Mouse (Mus musculus) kidney, embryonic 14.5 days (tissue): Measurements from ENCODE around the gene Cct7. TPM values are rescaled to one million over a fixed set of nuclear protein-coding genes. Genes with fewer than 3 reads are reported as not detected.

Source experiments
- ATAC-seq: fragments of 200-750 bp; cut with Nextera tagmentation; 2 replicates; pipeline ENCODE4 v1.8.0; 2017; ENCODE audit warnings: moderate number of reproducible peaks, mild to moderate bottlenecking, moderate TSS enrichment, moderate library complexity; ENCODE audit not compliant: low FRiP score, low TSS enrichment
- H3K27ac ChIP-seq: fragments of 300-500 bp; sonication (generic); 2 replicates; pipeline ENCODE4 v1.5.1; 2014; ENCODE audit warnings: low read depth, mild to moderate bottlenecking, low read length, moderate library complexity, mixed read lengths
- H3K27me3 ChIP-seq: fragments of 300-500 bp; sonication (generic); 2 replicates; pipeline ENCODE4 v1.6.1; 2014; ENCODE audit warnings: mild to moderate bottlenecking, low read length; ENCODE audit not compliant: control insufficient read depth, insufficient read depth
- H3K36me3 ChIP-seq: fragments of 300-500 bp; sonication (generic); 2 replicates; pipeline ENCODE4 v1.6.1; 2014; ENCODE audit warnings: low read length, mixed read lengths; ENCODE audit not compliant: control insufficient read depth, insufficient read depth
- H3K4me1 ChIP-seq: fragments of 300-500 bp; sonication (generic); 2 replicates; pipeline ENCODE4 v1.6.1; 2014; ENCODE audit warnings: low read length, mixed read lengths; ENCODE audit not compliant: control insufficient read depth, insufficient read depth
- H3K4me2 ChIP-seq: fragments of 300-500 bp; sonication (generic); replicated peaks from 2 replicates; pipeline ENCODE4 v1.6.1; 2014; ENCODE audit warnings: low read depth, mild to moderate bottlenecking, low read length
- H3K4me3 ChIP-seq: fragments of 300-500 bp; sonication (generic); 2 replicates; pipeline ENCODE4 v1.5.1; 2014; ENCODE audit warnings: mild to moderate bottlenecking, low read length
- H3K9ac ChIP-seq: fragments of 300-500 bp; sonication (generic); 2 replicates; pipeline ENCODE4 v1.6.1; 2014; ENCODE audit warnings: low read depth, mild to moderate bottlenecking, low read length, moderate library complexity
- H3K9me3 ChIP-seq: fragments of 300-500 bp; sonication (generic); 2 replicates; pipeline ENCODE4 v1.6.1; 2016; ENCODE audit warnings: low read length; ENCODE audit not compliant: control insufficient read depth
- WGBS: fragments of 180-500 bp; shearing (Covaris S2); extraction: QIAGEN DNeasy Blood & Tissue Kit; methylation state at CpG from one replicate; pipeline ENCODE4 v1.1.7; 2014; 5-methylcytosine and 5-hydroxymethylcytosine counted together
- polyA plus RNA-seq: library from polyadenylated mRNA; unstranded; fragments of >200 nt; fragmentation: Nextera tagmentation; extraction: Ambion mirVana; gene quantifications from 2 replicates; pipeline ENCODE4 v1.2.1, GENCODE M21; 2014

The Cct7 gene
- polyA plus RNA-seq, 1 experiment from 2014 or later, result 576 TPM

DNA sequence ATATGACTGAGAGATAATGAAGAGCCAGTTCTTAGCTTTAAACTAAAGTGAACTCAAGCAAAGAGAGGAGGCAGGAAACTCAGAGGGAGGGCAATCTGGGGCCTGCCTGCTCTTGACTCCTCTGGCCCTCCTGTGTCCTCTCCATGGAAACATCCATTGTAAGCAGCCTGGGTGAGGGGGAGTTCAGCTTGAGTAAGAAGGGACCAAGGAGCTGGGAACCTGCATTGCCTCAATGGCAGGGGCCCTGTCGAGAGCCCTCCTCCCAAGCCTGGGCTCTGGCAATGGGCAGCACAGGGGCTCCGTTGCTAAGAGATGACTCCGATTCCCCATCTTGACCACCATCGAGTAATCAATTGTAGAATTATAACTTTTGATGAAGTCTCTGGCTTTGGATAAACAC, 37.2 kb downstream of the Cct7 start:
- Histone ChIP-seq H3K9me3 (no peaks in the 10 kb centered on the region), H3K27me3 (peaks cover 26% of the 10 kb centered on the region), H3K4me1 (no peaks in the 10 kb centered on the region; the same call in 1 of the 2 replicates), H3K4me3 (no peak overlapping the region), H3K27ac (no peak overlapping the region), H3K9ac (no peak overlapping the region), H3K36me3 (no peaks in the 10 kb centered on the region), H3K4me2 (no peak overlapping the region)
- ATAC-seq, result peak; percentile 67; the same call in 1 of the 2 replicates
- WGBS, result 72% methylated on average over 4 of the region's 4 CpGs

GRCm38 (mm10) chr6:85489717-85490116, 38.4 kb downstream of the Cct7 start:
- Histone ChIP-seq H3K4me3 (no peak overlapping the region), H3K27ac (no peak overlapping the region), H3K4me1 (no peaks in the 10 kb centered on the region; the same call in 1 of the 2 replicates), H3K36me3 (no peaks in the 10 kb centered on the region), H3K9me3 (no peaks in the 10 kb centered on the region), H3K9ac (no peak overlapping the region), H3K4me2 (no peak overlapping the region), H3K27me3 (peaks cover 14% of the 10 kb centered on the region)
- ATAC-seq, result no peak
- WGBS, result 79% methylated on average over 3 of the region's 3 CpGs

DNA sequence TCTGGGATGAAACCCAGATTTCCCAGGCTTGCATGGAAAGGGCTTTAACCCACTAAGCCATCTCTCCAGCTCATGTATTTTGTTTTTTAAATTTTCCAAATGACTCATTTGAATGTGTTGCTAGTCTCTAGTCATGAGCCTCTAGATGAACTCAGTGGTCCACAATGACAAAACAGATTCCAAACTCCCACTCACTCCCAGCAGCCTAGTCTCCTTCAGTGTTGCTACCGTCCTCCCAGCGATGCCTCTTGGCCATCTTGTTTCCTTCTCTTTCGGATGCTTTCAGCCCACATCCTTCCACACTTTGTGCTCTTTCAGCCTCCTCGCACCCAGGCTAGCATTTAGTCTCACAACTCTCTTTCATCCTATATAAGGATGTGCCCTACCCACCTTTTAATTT, 38.9 kb downstream of the Cct7 start:
- Histone ChIP-seq H3K4me1 (no peaks in the 10 kb centered on the region; the same call in 1 of the 2 replicates), H3K4me3 (no peak overlapping the region), H3K36me3 (no peaks in the 10 kb centered on the region), H3K27me3 (peaks cover 9% of the 10 kb centered on the region), H3K9me3 (no peaks in the 10 kb centered on the region), H3K4me2 (no peak overlapping the region), H3K9ac (no peak overlapping the region), H3K27ac (no peak overlapping the region)
- no peak for ATAC-seq
- 87% methylated on average over 4 of the region's 4 CpGs for WGBS

DNA sequence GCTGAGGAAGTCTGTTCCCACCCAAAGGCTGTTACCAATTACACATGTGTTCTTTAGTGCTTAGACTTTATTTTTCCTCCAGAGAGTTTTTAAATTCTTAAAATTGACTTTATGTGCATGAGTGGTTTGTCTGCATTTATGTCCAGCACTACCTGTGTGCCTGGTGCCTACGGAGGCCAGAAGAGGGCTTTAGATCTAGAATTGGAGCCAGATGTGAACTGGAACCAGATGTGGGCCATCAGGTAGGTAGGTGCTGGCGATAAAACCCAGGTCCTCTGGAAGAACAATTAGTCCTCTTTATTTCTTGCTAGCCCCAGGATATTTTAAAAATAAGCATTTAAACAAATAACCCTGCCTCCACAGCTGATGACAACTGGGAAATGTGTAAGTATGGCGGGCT, 40.3 kb downstream of the Cct7 start:
- no peak overlapping the region for H3K4me3 ChIP-seq
- no peak overlapping the region for H3K4me2 ChIP-seq
- H3K27ac ChIP-seq, result no peak overlapping the region
- no peaks in the 10 kb centered on the region for H3K36me3 ChIP-seq
- WGBS, result 88% methylated on average over 3 of the region's 3 CpGs
- H3K27me3 ChIP-seq, result no peaks in the 10 kb centered on the region
- H3K9ac ChIP-seq, result no peak overlapping the region
- ATAC-seq, result no peak
- H3K9me3 ChIP-seq, result no peaks in the 10 kb centered on the region
- no peaks in the 10 kb centered on the region; the same call in 1 of the 2 replicates for H3K4me1 ChIP-seq

- Histone ChIP-seq H3K4me1 (0 out of 2 replicates have a peak, but pooled peaks cover under 1% of the 10 kb centered on the region), H3K27ac (no peak overlapping the region), H3K9me3 (no peaks in the 10 kb centered on the region), H3K4me2 (no peak overlapping the region), H3K36me3 (no peaks in the 10 kb centered on the region), H3K4me3 (no peak overlapping the region), H3K27me3 (peaks cover 6% of the 10 kb centered on the region), H3K9ac (no peak overlapping the region)
- ATAC-seq, result no peak
These were observed 45.7 kb downstream of the Cct7 start for GRCm38 (mm10) chr6:85496976-85497375.

- Histone ChIP-seq H3K36me3 (no peaks in the 10 kb centered on the region), H3K4me2 (no peak overlapping the region), H3K9ac (no peak overlapping the region), H3K9me3 (no peaks in the 10 kb centered on the region), H3K4me1 (peaks cover 6% of the 10 kb centered on the region; the same call in 1 of the 2 replicates), H3K27me3 (peaks cover 16% of the 10 kb centered on the region), H3K27ac (no peak overlapping the region), H3K4me3 (no peak overlapping the region)
- no peak for ATAC-seq
- 56% methylated on average over 9 of the region's 9 CpGs for WGBS
These were observed 46.8 kb downstream of the Cct7 start for GRCm38 (mm10) chr6:85498147-85498546.

DNA sequence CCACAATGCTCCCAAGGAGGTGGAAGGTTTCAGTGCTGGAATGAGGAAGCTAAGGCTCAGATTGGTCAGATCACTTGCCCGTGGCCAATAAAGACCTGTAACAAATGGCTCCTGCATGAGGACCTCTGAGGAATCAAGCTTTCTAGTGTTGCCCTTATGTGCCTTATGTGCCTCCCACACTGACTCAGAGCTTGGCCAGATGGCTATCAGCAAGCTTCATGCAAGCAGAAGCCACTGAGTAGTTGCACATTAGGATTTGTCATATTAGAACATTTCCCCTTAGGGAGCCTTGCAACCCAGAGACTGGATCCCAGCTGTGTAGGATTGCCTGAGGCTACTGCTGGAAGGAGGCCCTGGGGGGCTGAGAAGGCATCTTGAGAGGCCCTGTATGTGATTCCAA, 49.1 kb downstream of the Cct7 start:
- Histone ChIP-seq H3K27me3 (peaks cover 24% of the 10 kb centered on the region), H3K9ac (no peak overlapping the region), H3K4me1 (peaks cover 6% of the 10 kb centered on the region; the same call in 1 of the 2 replicates), H3K4me2 (no peak overlapping the region), H3K36me3 (no peaks in the 10 kb centered on the region), H3K4me3 (no peak overlapping the region), H3K9me3 (no peaks in the 10 kb centered on the region), H3K27ac (no peak overlapping the region)
- 70% methylated on average over 1 of the region's 1 CpGs for WGBS
- no peak for ATAC-seq

GRCm38 (mm10) chr6:85501571-85502102, 50.3 kb downstream of the Cct7 start:
- Histone ChIP-seq H3K9ac (no peak overlapping the region), H3K9me3 (no peaks in the 10 kb centered on the region), H3K36me3 (no peaks in the 10 kb centered on the region), H3K27me3 (peaks cover 30% of the 10 kb centered on the region), H3K4me3 (no peak overlapping the region), H3K4me1 (peaks cover 6% of the 10 kb centered on the region; the same call in 1 of the 2 replicates), H3K4me2 (peak overlapping the region; percentile 90), H3K27ac (no peak overlapping the region)
- no peak for ATAC-seq
- WGBS, result 12% methylated on average over 6 of the region's 6 CpGs

GRCm38 (mm10) chr6:85502103-85502910, 51.0 kb downstream of the Cct7 start:
- Histone ChIP-seq H3K9me3 (no peaks in the 10 kb centered on the region), H3K27me3 (peaks cover 30% of the 10 kb centered on the region), H3K4me1 (peaks cover 6% of the 10 kb centered on the region; the same call in 1 of the 2 replicates), H3K9ac (peak overlapping the region; percentile 52), H3K4me3 (peak overlapping the region; percentile 71), H3K36me3 (no peaks in the 10 kb centered on the region), H3K27ac (no peak overlapping the region), H3K4me2 (peak overlapping the region; percentile 90)
- WGBS, result 2% methylated on average over 27 of the region's 37 CpGs
- peak; percentile 75 for ATAC-seq
